In genomic region chr7:39822550-39823178, GRCm38 (mm10) we compare ENCODE assay signal across 25 mouse cellular contexts.
DNase-seq lines count a peak whose midpoint lies in the region; ATAC-seq lines count a peak whose summit lies in the region.
"Had no signal": no experiment of that assay in that cellular context is flagged by ENCODE, and none has a peak within 500 bp of the region (broad histone marks: within the 10 kb centered on the region; RNA-seq: fewer than 3 reads in every experiment).

No protein-coding gene starts in this region.

- no peak overlapping the region for H3K4me2 ChIP-seq in kidney, embryonic 15.5 days
- no peak overlapping the region for H3K4me2 ChIP-seq in intestine, embryonic 16.5 days (ENCODE audit: low read depth, low read length)
- H3K4me2 ChIP-seq: embryonic facial prominence, embryonic 13.5 days; forebrain, embryonic 12.5 days; forebrain, embryonic 15.5 days; heart, embryonic 11.5 days; hindbrain, embryonic 12.5 days; hindbrain, embryonic 15.5 days had no signal

- no peak overlapping the region for H3K4me3 ChIP-seq in kidney, embryonic 15.5 days (replicated peaks)
- H3K4me3 ChIP-seq in intestine, embryonic 16.5 days (ENCODE audit: low read length), result no peak overlapping the region
- H3K4me3 ChIP-seq: embryonic facial prominence, embryonic 10.5 days; embryonic facial prominence, embryonic 13.5 days; erythroblast, embryonic 14.5 days; forebrain, embryonic 12.5 days; forebrain, embryonic 15.5 days; heart, adult 2 months; hindbrain, embryonic 12.5 days; hindbrain, embryonic 15.5 days had no signal

- no peaks in the 10 kb centered on the region for H3K36me3 ChIP-seq in kidney, embryonic 15.5 days
- H3K36me3 ChIP-seq in intestine, embryonic 16.5 days (ENCODE audit: control insufficient read depth, insufficient read depth, low read length), result no peaks in the 10 kb centered on the region
- H3K36me3 ChIP-seq: embryonic facial prominence, embryonic 10.5 days; embryonic facial prominence, embryonic 13.5 days; forebrain, embryonic 12.5 days; forebrain, embryonic 15.5 days; hindbrain, embryonic 12.5 days; hindbrain, embryonic 15.5 days had no signal

- H3K9ac ChIP-seq in kidney, embryonic 15.5 days, result no peak overlapping the region
- H3K9ac ChIP-seq in intestine, embryonic 16.5 days (ENCODE audit: low read depth, low read length), result no peak overlapping the region
- H3K9ac ChIP-seq: embryonic facial prominence, embryonic 13.5 days; forebrain, embryonic 12.5 days; forebrain, embryonic 15.5 days; hindbrain, embryonic 12.5 days; hindbrain, embryonic 15.5 days had no signal

- no peaks in the 10 kb centered on the region for H3K9me3 ChIP-seq in kidney, embryonic 15.5 days (replicated peaks)
- H3K9me3 ChIP-seq in intestine, embryonic 16.5 days (ENCODE audit: control insufficient read depth, low read length), result no peaks in the 10 kb centered on the region
- H3K9me3 ChIP-seq: embryonic facial prominence, embryonic 10.5 days; embryonic facial prominence, embryonic 13.5 days; forebrain, embryonic 12.5 days; forebrain, embryonic 15.5 days; hindbrain, embryonic 12.5 days; hindbrain, embryonic 15.5 days had no signal

- no peaks in the 10 kb centered on the region for H3K4me1 ChIP-seq in kidney, embryonic 15.5 days
- no peaks in the 10 kb centered on the region for H3K4me1 ChIP-seq in intestine, embryonic 16.5 days (ENCODE audit: control insufficient read depth, insufficient read depth, low read length)
- H3K4me1 ChIP-seq: embryonic facial prominence, embryonic 10.5 days; embryonic facial prominence, embryonic 13.5 days; forebrain, embryonic 12.5 days; forebrain, embryonic 15.5 days; hindbrain, embryonic 12.5 days; hindbrain, embryonic 15.5 days had no signal

- ATAC-seq in kidney, embryonic 15.5 days (replicated peaks; ENCODE audit: low FRiP score), result no peak
- ATAC-seq in intestine, embryonic 16.5 days, result peak; percentile 94
- ATAC-seq: activated CD4-positive, CD25-positive, alpha-beta regulatory T cell, adult 4 months; forebrain, embryonic 15.5 days had no signal

- peak; percentile 3 for DNase-seq in kidney, postnatal 14 days
- peak; percentile 28 for DNase-seq in large intestine, adult 2 months (ENCODE audit: low read depth, low spot score)
- DNase-seq in spleen, postnatal 36 days (ENCODE audit: low spot score in 2 of 2), result no peak
- no peak for DNase-seq in B cell, adult 2 months
- DNase-seq: adrenal gland, adult 8-10 months; adrenal gland, postnatal 25 days; cerebellum, adult 11-12 months; cerebellum, adult 8-10 months; cerebellum, postnatal 10 days; cerebellum, postnatal 36 days; embryo, embryonic 11 days; gastrocnemius, postnatal 10 days; gastrocnemius, postnatal 36 days; heart, adult 2 months had no signal

- H3K27ac ChIP-seq in kidney, embryonic 15.5 days, result no peak overlapping the region
- H3K27ac ChIP-seq in intestine, embryonic 16.5 days (ENCODE audit: low read length), result no peak overlapping the region
- H3K27ac ChIP-seq: embryonic facial prominence, embryonic 10.5 days; embryonic facial prominence, embryonic 13.5 days; forebrain, embryonic 12.5 days; forebrain, embryonic 15.5 days; heart, adult 2 months; hindbrain, embryonic 12.5 days; hindbrain, embryonic 15.5 days had no signal

- H3K27me3 ChIP-seq in kidney, embryonic 15.5 days, result no peaks in the 10 kb centered on the region
- no peaks in the 10 kb centered on the region for H3K27me3 ChIP-seq in intestine, embryonic 16.5 days (replicated peaks; ENCODE audit: control insufficient read depth, insufficient read depth, low read length)
- H3K27me3 ChIP-seq: embryonic facial prominence, embryonic 13.5 days; forebrain, embryonic 12.5 days; forebrain, embryonic 15.5 days; hindbrain, embryonic 12.5 days; hindbrain, embryonic 15.5 days had no signal

- 87% methylated on average over 4 of the region's 4 CpGs for WGBS in kidney, embryonic 15.5 days
- WGBS in intestine, embryonic 16.5 days, result 62% methylated on average over 4 of the region's 4 CpGs
- 37% methylated on average over 4 of the region's 4 CpGs for WGBS in large intestine, adult 2 months

Comparison
In these comparisons a context has a peak if more than half of its experiments do, and no peak if none do; other contexts are left out.
1. DNase-seq: peak in kidney, postnatal 14 days (single experiment) and large intestine, adult 2 months (single experiment); none in spleen, postnatal 36 days (0 of 2) and B cell, adult 2 months (0 of 2).